Mouse (Mus musculus): Measurements from ENCODE around the gene Fut2. TPM values are rescaled to one million over a fixed set of nuclear protein-coding genes. Genes with fewer than 3 reads are reported as not detected.

Fut2 gene
- total and polyA plus RNA-seq, 3 experiments = not detected

- Histone ChIP-seq H3K4me2 (ENCODE audit: insufficient read depth, low read depth, poor library complexity, severe bottlenecking) (no peak within 1 kb of the TSS), H3K4me3 (replicated peaks in 1 of 3; ENCODE audit: low read depth in 2 of 3, low read length in 2 of 3, poor library complexity in 1 of 3) (peak within 1 kb of the TSS in 1 of 3 experiments; percentile 52), H3K36me3 (replicated peaks in 1 of 2; ENCODE audit: control insufficient read depth in 1 of 2, insufficient read depth in 1 of 2, low read length in 1 of 2) (peaks cover 0 to 29% of the 10 kb centered on the region in 2 experiments), H3K27me3 (replicated peaks) (no peaks in the 10 kb centered on the region), H3K27ac (ENCODE audit: insufficient read depth, low read depth) (no peak within 1 kb of the TSS), H3K79me2 (replicated peaks; ENCODE audit: control insufficient read depth, extremely low read depth, insufficient read depth, poor library complexity, severe bottlenecking) (no peaks in the 10 kb centered on the region), H3K4me1 (ENCODE audit: control insufficient read depth in 1 of 2, insufficient read depth in 2 of 2) (peaks cover 21 to 47% of the 10 kb centered on the region in 2 experiments), H3K9ac (ENCODE audit: insufficient read depth, low read depth) (no peak within 1 kb of the TSS), H3K9me3 (replicated peaks; ENCODE audit: low read length) (peaks cover 18% of the 10 kb centered on the region)
- dilution Hi-C loops (cut with MboI; ENCODE audit: extremely low pct_ligation_motif_present, extremely low pct_unique_long_range_greater_than_20kb, low sequenced_read_pairs) = no loop called here
- TF ChIP-seq USF1 (IDR thresholded peaks at IDR 0.05; ENCODE audit: low read depth, low read length) (no peak), NRF1 (IDR thresholded peaks at IDR 0.05; ENCODE audit: low read depth, low read length) (no peak), MAFK (IDR thresholded peaks at IDR 0.05; ENCODE audit: insufficient replicate concordance, low read length) (no peak), HCFC1 (IDR thresholded peaks at IDR 0.05; ENCODE audit: low read depth, low read length) (peak; percentile 53)
- in situ Hi-C loops (cut with MboI; ENCODE audit: low pct_ligation_motif_present, low pct_unique_long_range_greater_than_20kb, low sequenced_read_pairs) = no loop called here
- DNase-seq (ENCODE audit: extremely low read depth) = no peak
These were observed 44.8 kb downstream of the Fut2 start, which contains the start of gene Izumo1 for GRCm38 (mm10) chr7:45621443-45621842. TSS of gene Izumo1 (plus strand) at chr7:45621811.

- dilution Hi-C loops (cut with MboI; ENCODE audit: extremely low pct_ligation_motif_present, extremely low pct_unique_long_range_greater_than_20kb, low sequenced_read_pairs) = no loop called here
- Histone ChIP-seq H3K79me2 (replicated peaks; ENCODE audit: control insufficient read depth, extremely low read depth, insufficient read depth, poor library complexity, severe bottlenecking) (no peaks in the 10 kb centered on the region), H3K27me3 (replicated peaks) (no peaks in the 10 kb centered on the region)
These were observed 46.6 kb downstream of the Fut2 start for GRCm38 (mm10) chr7:45619592-45619991.

GRCm38 (mm10) chr7:45618316-45618715 lies 47.9 kb downstream of the Fut2 start:
- Histone ChIP-seq H3K4me3 (replicated peaks in 1 of 3; ENCODE audit: low read depth in 2 of 3, low read length in 2 of 3, poor library complexity in 1 of 3) (peak overlapping the region; percentile 27 to 52 (median 33)), H3K4me2 (ENCODE audit: insufficient read depth, low read depth, poor library complexity, severe bottlenecking) (peak overlapping the region; percentile 64), H3K9me3 (replicated peaks; ENCODE audit: low read length) (peaks cover 15% of the 10 kb centered on the region), H3K79me2 (replicated peaks; ENCODE audit: control insufficient read depth, extremely low read depth, insufficient read depth, poor library complexity, severe bottlenecking) (no peaks in the 10 kb centered on the region), H3K9ac (ENCODE audit: insufficient read depth, low read depth) (peak overlapping the region; percentile 42; the same call in 1 of the 2 replicates), H3K27ac (ENCODE audit: insufficient read depth, low read depth) (peak overlapping the region; percentile 15; the same call in 1 of the 2 replicates), H3K36me3 (replicated peaks in 1 of 2; ENCODE audit: control insufficient read depth in 1 of 2, insufficient read depth in 1 of 2, low read length in 1 of 2) (peaks cover 0 to 27% of the 10 kb centered on the region in 2 experiments), H3K4me1 (ENCODE audit: control insufficient read depth in 1 of 2, insufficient read depth in 2 of 2) (peaks cover 33 to 73% of the 10 kb centered on the region in 2 experiments), H3K27me3 (replicated peaks) (no peaks in the 10 kb centered on the region)
- dilution Hi-C loops (cut with MboI; ENCODE audit: extremely low pct_ligation_motif_present, extremely low pct_unique_long_range_greater_than_20kb, low sequenced_read_pairs) = no loop called here
- in situ Hi-C loops (cut with MboI; ENCODE audit: low pct_ligation_motif_present, low pct_unique_long_range_greater_than_20kb, low sequenced_read_pairs) = no loop called here
- TF ChIP-seq IRF4 (IDR thresholded peaks at IDR 0.05; ENCODE audit: low read depth, low read length) = 0 out of 2 replicates have a peak, but pooled peaks have one; percentile 12
- 0 out of 2 replicates have a peak, but pooled peaks have one; percentile 24 for TF ChIP-seq EP300 (IDR thresholded peaks at IDR 0.05; ENCODE audit: low read length)
- peak; percentile 34; the same call in 1 of the 2 replicates for TF ChIP-seq TCF12 (IDR thresholded peaks at IDR 0.05; ENCODE audit: low read depth, low read length)
- TF ChIP-seq JUN (IDR thresholded peaks at IDR 0.05; ENCODE audit: insufficient read depth, low read depth, low read length) = no peak
- peak; percentile 50 for TF ChIP-seq POLR2A (IDR thresholded peaks at IDR 0.05; ENCODE audit: low read depth, low read length)
- no peak for TF ChIP-seq E2F4 (IDR thresholded peaks at IDR 0.05; ENCODE audit: insufficient replicate concordance, low read depth, low read length)
- no peak for TF ChIP-seq MAX (IDR thresholded peaks at IDR 0.05; ENCODE audit: low read length)
- no peak for TF ChIP-seq MYC (IDR thresholded peaks at IDR 0.05; ENCODE audit: low read depth, low read length)
- no peak for TF ChIP-seq SMC3 (IDR thresholded peaks at IDR 0.05; ENCODE audit: low read depth, low read length)
- 0 out of 2 replicates have a peak, but pooled peaks have one; percentile 66 for TF ChIP-seq TBP (conservative IDR thresholded peaks at IDR 0.05; ENCODE audit: low read depth, low read length)
- TF ChIP-seq BHLHE40 (IDR thresholded peaks at IDR 0.05; ENCODE audit: low read depth, low read length) = peak; percentile 43
- peak; percentile 18; the same call in 1 of the 2 replicates for TF ChIP-seq ETS1 (conservative IDR thresholded peaks at IDR 0.05; ENCODE audit: low read depth, low read length)
- DNase-seq (ENCODE audit: extremely low read depth) = peak; percentile 56

More at GRCm38 (mm10) chr7:45619592-45619991, 46.6 kb downstream of the Fut2 start:
- peaks cover 18% of the 10 kb centered on the region for H3K9me3 ChIP-seq (replicated peaks; ENCODE audit: low read length)
- peaks cover 0 to 29% of the 10 kb centered on the region in 2 experiments for H3K36me3 ChIP-seq (replicated peaks in 1 of 2; ENCODE audit: control insufficient read depth in 1 of 2, insufficient read depth in 1 of 2, low read length in 1 of 2)
- H3K27ac ChIP-seq (ENCODE audit: insufficient read depth, low read depth) = no peak overlapping the region
- TF ChIP-seq USF1 (IDR thresholded peaks at IDR 0.05; ENCODE audit: low read depth, low read length) = no peak
- TF ChIP-seq TCF12 (IDR thresholded peaks at IDR 0.05; ENCODE audit: low read depth, low read length) = no peak
- no peak for TF ChIP-seq TBP (conservative IDR thresholded peaks at IDR 0.05; ENCODE audit: low read depth, low read length)
- TF ChIP-seq EP300 (IDR thresholded peaks at IDR 0.05; ENCODE audit: low read length) = peak; percentile 21; the same call in 1 of the 2 replicates
- TF ChIP-seq ZMIZ1 (IDR thresholded peaks at IDR 0.05; ENCODE audit: low read depth, low read length) = no peak
- in situ Hi-C loops (cut with MboI; ENCODE audit: low pct_ligation_motif_present, low pct_unique_long_range_greater_than_20kb, low sequenced_read_pairs) = no loop called here
- no peak for DNase-seq (ENCODE audit: extremely low read depth)
- H3K4me1 ChIP-seq (ENCODE audit: control insufficient read depth in 1 of 2, insufficient read depth in 2 of 2) = peaks cover 33 to 65% of the 10 kb centered on the region in 2 experiments
- peak overlapping the region; percentile 21 to 52 (median 33) for H3K4me3 ChIP-seq (replicated peaks in 1 of 3; ENCODE audit: low read depth in 2 of 3, low read length in 2 of 3, poor library complexity in 1 of 3)
- peak overlapping the region; percentile 40; the same call in 1 of the 2 replicates for H3K9ac ChIP-seq (ENCODE audit: insufficient read depth, low read depth)
- H3K4me2 ChIP-seq (ENCODE audit: insufficient read depth, low read depth, poor library complexity, severe bottlenecking) = peak overlapping the region; percentile 64; the same call in 1 of the 2 replicates
